Mouse (Mus musculus) E14TG2a.4 (cell line): ENCODE measurements around the gene Ccdc155.
A peak's percentile ranks its signal among the peaks of the same experiment; 100 is the strongest.

Experiments
- H3K27me3 ChIP-seq: 2 replicates; pipeline ENCODE4 v1.6.1; 2014; ENCODE audit warnings: low read length, control low read depth; ENCODE audit not compliant: insufficient read depth
- H3K36me3 ChIP-seq: 2 replicates; pipeline ENCODE4 v1.6.1; 2014; ENCODE audit warnings: low read length, control low read depth; ENCODE audit not compliant: insufficient read depth
- H3K4me1 ChIP-seq: replicated peaks from 2 replicates; pipeline ENCODE4 v1.6.1; 2014; ENCODE audit warnings: low read depth, low read length, control low read depth
- H3K4me3 ChIP-seq: replicated peaks from 2 replicates; pipeline ENCODE4 v1.5.1; 2014; ENCODE audit warnings: mild to moderate bottlenecking, low read length
- H3K9me3 ChIP-seq: 2 replicates; pipeline ENCODE4 v1.6.1; 2014; ENCODE audit warnings: low read length, control low read depth
- CTCF ChIP-seq: conservative IDR thresholded peaks from 2 replicates; pipeline ENCODE4 v1.5.1; 2014; ENCODE audit warnings: low read length
- NANOG ChIP-seq: IDR thresholded peaks from 2 replicates; pipeline ENCODE4 v1.6.1; 2014; ENCODE audit warnings: borderline replicate concordance, low read length, mixed read lengths
- POU5F1 ChIP-seq: IDR thresholded peaks from 2 replicates; pipeline ENCODE4 v1.6.1; 2014; ENCODE audit warnings: low read length, borderline replicate concordance

Gene Ccdc155

GRCm38 (mm10) chr7:45215673-45216441 is 11.2 kb upstream of the Ccdc155 start, which contains the start of gene Tead2:
Gene Tead2 (plus strand): TSS chr7:45215753.
- Histone ChIP-seq H3K9me3 (no peaks in the 10 kb centered on the region), H3K4me1 (peaks cover 78% of the 10 kb centered on the region), H3K27me3 (peaks cover 14% of the 10 kb centered on the region), H3K4me3 (peak within 1 kb of the TSS; percentile 89), H3K36me3 (peaks cover 37% of the 10 kb centered on the region)
- TF ChIP-seq NANOG (no peak), CTCF (no peak), POU5F1 (no peak)

DNA sequence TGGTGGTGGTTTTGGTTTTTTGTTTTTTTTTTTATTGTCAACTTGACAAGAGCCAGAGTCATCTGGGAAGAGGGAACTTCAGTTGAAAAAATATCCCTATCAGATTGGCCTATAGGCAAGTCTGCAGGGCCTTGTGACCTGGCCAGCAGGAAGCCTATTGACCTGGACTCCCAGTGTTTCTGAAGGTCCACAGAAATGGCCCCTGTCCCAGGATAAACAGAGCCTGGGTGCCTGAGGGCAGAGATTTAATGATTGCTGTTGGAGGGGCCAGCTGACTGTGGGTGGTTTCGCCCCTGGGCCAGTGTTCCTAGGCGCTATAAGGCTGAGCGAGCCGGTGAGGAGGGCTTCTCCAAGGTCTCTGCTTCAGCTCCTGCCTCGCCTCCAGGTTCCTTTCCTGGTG is 9.0 kb upstream of the Ccdc155 start:
- Histone ChIP-seq H3K4me1 (peaks cover 58% of the 10 kb centered on the region), H3K27me3 (peaks cover 32% of the 10 kb centered on the region), H3K4me3 (no peak overlapping the region), H3K9me3 (no peaks in the 10 kb centered on the region), H3K36me3 (peaks cover 17% of the 10 kb centered on the region)
- TF ChIP-seq CTCF (no peak), POU5F1 (no peak), NANOG (no peak)

GRCm38 (mm10) chr7:45212356-45212755 is 7.7 kb upstream of the Ccdc155 start:
- TF ChIP-seq NANOG (no peak), CTCF (no peak), POU5F1 (no peak)
- Histone ChIP-seq H3K4me1 (peaks cover 50% of the 10 kb centered on the region), H3K9me3 (no peaks in the 10 kb centered on the region), H3K4me3 (peak overlapping the region; percentile 71), H3K36me3 (peaks cover 4% of the 10 kb centered on the region), H3K27me3 (peaks cover 33% of the 10 kb centered on the region)

DNA sequence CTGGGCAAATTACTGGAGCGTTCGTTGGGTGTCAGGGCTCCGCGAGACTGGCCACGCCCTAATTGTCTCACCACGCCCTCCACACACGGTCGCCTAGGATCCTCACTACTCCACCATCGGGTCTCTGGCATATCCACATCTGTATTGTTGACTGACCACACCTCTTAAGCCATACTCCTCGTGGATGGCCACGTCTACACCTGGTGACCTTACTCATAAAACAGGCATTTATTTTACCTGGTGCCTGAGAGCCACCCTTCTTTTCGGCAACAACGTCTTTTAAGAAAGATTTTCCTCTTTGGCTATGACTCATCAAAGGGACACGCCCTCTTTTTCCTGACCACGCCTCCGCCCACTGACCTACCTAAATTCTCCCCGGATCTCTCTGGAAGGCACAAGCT is 7.2 kb upstream of the Ccdc155 start, which contains the start of gene Dkkl1:
Gene Dkkl1 (minus strand): TSS at position 297 of the 401 bp plus-strand sequence.
- peaks cover 33% of the 10 kb centered on the region for H3K27me3 ChIP-seq
- TF ChIP-seq NANOG (no peak), POU5F1 (no peak), CTCF (no peak)
- no peaks in the 10 kb centered on the region for H3K36me3 ChIP-seq
- peaks cover 45% of the 10 kb centered on the region for H3K4me1 ChIP-seq
- H3K9me3 ChIP-seq: no peaks in the 10 kb centered on the region
- peak within 1 kb of the TSS; percentile 71 for H3K4me3 ChIP-seq

DNA sequence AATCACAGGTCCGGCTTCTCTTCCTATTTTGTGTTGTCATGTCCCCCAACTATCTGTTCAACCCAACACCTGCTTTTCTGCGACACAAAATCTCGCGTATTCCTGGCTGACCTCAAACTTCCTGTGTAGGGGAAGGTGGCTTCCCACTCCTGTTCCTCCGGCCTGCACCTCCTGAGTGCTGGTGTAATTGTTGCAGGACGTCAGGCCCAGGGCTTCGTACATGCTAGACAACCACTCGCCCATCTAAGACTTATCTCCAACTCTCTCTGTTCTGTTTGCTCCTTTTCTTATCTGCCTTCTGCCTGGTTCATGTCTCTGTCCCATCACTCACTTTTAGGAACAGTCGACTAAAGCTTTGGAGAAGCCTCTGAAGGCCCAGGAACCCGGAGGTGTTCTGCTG is 6.4 kb upstream of the Ccdc155 start:
- peaks cover 33% of the 10 kb centered on the region for H3K27me3 ChIP-seq
- peaks cover 49% of the 10 kb centered on the region for H3K4me1 ChIP-seq
- TF ChIP-seq POU5F1 (no peak), CTCF (no peak), NANOG (no peak)
- H3K36me3 ChIP-seq: no peaks in the 10 kb centered on the region
- peak overlapping the region; percentile 71; the same call in 1 of the 2 replicates for H3K4me3 ChIP-seq
- no peaks in the 10 kb centered on the region for H3K9me3 ChIP-seq

- no peaks in the 10 kb centered on the region for H3K36me3 ChIP-seq
- H3K4me1 ChIP-seq: peaks cover 44% of the 10 kb centered on the region
- peaks cover 41% of the 10 kb centered on the region for H3K27me3 ChIP-seq
- no peaks in the 10 kb centered on the region for H3K9me3 ChIP-seq
- H3K4me3 ChIP-seq: no peak overlapping the region
- TF ChIP-seq NANOG (no peak), CTCF (peak; percentile 51)
These were observed 3.6 kb upstream of the Ccdc155 start for GRCm38 (mm10) chr7:45208260-45208659.

DNA sequence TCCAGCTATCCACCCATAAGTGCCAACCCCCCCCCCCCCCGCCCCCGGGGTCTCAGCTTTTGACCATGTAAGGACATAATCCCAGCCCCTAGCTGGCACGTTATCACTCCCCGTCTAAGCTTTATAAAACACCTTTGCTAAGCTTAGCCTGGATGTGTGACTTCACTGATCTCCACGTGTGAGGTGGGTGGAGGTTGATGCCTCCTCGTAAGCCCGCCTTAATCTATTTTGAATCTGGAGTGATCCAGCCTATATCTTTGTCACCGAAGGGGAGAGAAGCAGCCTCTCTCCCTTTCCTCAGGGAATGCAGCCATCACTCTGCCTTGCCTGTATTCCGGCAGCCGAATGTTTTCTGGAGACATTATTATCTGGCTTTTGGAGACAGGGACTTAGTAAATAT is 2.0 kb downstream of the Ccdc155 start:
- TF ChIP-seq CTCF (no peak), POU5F1 (no peak), NANOG (no peak)

DNA sequence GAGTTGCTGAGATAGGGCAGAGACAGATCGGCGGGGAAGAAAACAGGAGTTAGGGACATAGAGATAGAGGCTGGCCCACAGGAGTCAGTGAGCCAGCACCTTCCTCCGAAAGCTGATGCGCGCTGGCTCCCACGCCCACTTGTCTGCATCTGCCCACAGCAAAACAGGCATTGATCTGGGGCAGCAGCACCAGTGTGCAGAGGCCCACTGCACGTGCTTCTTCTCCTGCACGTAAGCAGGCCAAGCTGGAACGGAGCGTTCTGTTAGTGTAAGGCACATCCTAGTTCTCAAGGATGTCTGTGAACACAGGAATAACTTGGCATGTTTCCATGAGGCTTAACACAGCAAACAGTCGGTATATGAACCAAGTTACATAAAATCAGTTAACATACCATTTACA is 5.7 kb downstream of the Ccdc155 start:
- TF ChIP-seq CTCF (no peak), POU5F1 (no peak), NANOG (no peak)
- peaks cover 66% of the 10 kb centered on the region for H3K4me1 ChIP-seq

More for the DNA sequence above, 2.0 kb downstream of the Ccdc155 start:
- Histone ChIP-seq H3K9me3 (no peaks in the 10 kb centered on the region), H3K27me3 (0 out of 2 replicates have a peak, but pooled peaks cover 11% of the 10 kb centered on the region), H3K4me3 (no peak overlapping the region), H3K4me1 (peaks cover 47% of the 10 kb centered on the region), H3K36me3 (no peaks in the 10 kb centered on the region)

More for the DNA sequence above, 5.7 kb downstream of the Ccdc155 start:
- Histone ChIP-seq H3K4me3 (peak overlapping the region; percentile 49), H3K27me3 (peaks cover 26% of the 10 kb centered on the region; the same call in 1 of the 2 replicates), H3K36me3 (no peaks in the 10 kb centered on the region), H3K9me3 (no peaks in the 10 kb centered on the region)
